Mouse (Mus musculus) forebrain, embryonic 13.5 days (tissue): Measurements from ENCODE around the gene Arg2. TPM values are rescaled to one million over a fixed set of nuclear protein-coding genes. Genes with fewer than 3 reads are reported as not detected.

Experiments used
- polyA plus RNA-seq: library from polyadenylated mRNA; unstranded; fragments of >200 nt; fragmentation: Nextera tagmentation; extraction: Ambion mirVana; gene quantifications from 2 replicates; pipeline ENCODE4 v1.2.1, GENCODE M21; 2015

Arg2 gene
- polyA plus RNA-seq, 1 experiment from 2014 or later = 11.6 TPM

Other genes with a start within 250 kb of the Arg2 start
- gene Plek2, start 223.8 kb upstream of the Arg2 start, polyA plus RNA-seq = 0.97 and 0.98 TPM in 2 replicates
- 25.3 and 29.1 TPM in 2 replicates for gene Tmem229b, start 123.2 kb upstream of the Arg2 start, polyA plus RNA-seq
- gene Plekhh1, start 101.6 kb upstream of the Arg2 start, polyA plus RNA-seq = 2.8 and 3.0 TPM in 2 replicates
- 24.3 and 27.2 TPM in 2 replicates for gene Pigh, start 41.1 kb upstream of the Arg2 start, polyA plus RNA-seq
- 139 and 152 TPM in 2 replicates for gene Vti1b, start 41.9 kb downstream of the Arg2 start, polyA plus RNA-seq
- 25.2 and 26.1 TPM in 2 replicates for gene Rdh11, start 61.5 kb downstream of the Arg2 start, polyA plus RNA-seq
- gene Rdh12, start 78.1 kb downstream of the Arg2 start, polyA plus RNA-seq = 1.0 and 1.5 TPM in 2 replicates
- 12.8 and 13.4 TPM in 2 replicates for gene Zfyve26, start 165.5 kb downstream of the Arg2 start, polyA plus RNA-seq
- 5.7 and 6.2 TPM in 2 replicates for gene Rad51b, start 166.5 kb downstream of the Arg2 start, polyA plus RNA-seq